Comparison of ENCODE assay signal across 7 mouse cellular contexts in the genomic region with DNA sequence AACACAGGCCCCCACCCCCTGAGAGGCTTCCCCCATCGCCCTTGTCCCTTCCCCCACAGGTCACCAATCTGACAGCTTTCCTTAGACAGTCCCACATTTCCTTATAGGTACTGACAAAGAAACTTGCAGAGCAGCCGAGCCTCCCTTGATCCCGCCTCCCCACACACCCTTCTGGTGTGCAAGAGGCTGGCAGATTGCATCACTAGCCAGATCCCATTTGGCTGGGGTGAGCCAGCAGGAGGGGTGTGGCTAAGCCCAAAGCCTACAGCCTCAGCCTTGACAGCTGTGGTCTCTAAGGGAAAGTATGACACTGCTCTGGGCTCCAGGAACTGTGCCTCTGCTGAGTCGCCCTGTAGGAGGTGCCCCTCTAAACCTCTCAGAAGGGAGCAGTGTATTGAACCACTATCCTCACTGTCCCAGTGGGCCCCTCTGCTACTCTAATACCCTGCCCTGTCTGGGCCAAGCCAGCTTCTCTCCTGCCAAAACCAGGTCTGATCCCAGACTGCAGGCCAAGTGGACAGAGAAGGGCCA. TPM values are rescaled to one million over a fixed set of nuclear protein-coding genes. Genes with fewer than 3 reads are reported as not detected.
DNase-seq lines count a peak whose midpoint lies in the region; ATAC-seq and TF ChIP-seq lines count a peak whose summit lies in the region.

No protein-coding gene starts in this region.

- WGBS in intestine, embryonic 15.5 days = 5% methylated on average over 4 of the region's 4 CpGs
- 5% methylated on average over 4 of the region's 4 CpGs for WGBS in small intestine, adult 2 months

- DNase-seq in adrenal gland, adult 8-10 months = peak; percentile 87
- peak; percentile 76 for DNase-seq in embryo, embryonic 9.5 days (ENCODE audit: extremely low spot score)
- DNase-seq in gastrocnemius, postnatal 36 days = peak; percentile 62 to 69
- DNase-seq in left cerebral cortex, postnatal 14 days (ENCODE audit: low spot score in 2 of 2) = peak; percentile 62 to 75

- H3K27ac ChIP-seq in intestine, embryonic 15.5 days = peak overlapping the region; percentile 94
- peak overlapping the region; percentile 83 for H3K27ac ChIP-seq in small intestine, adult 2 months (ENCODE audit: insufficient read depth, low read depth, low read length)

- peak overlapping the region; percentile 51 for H3K4me2 ChIP-seq in intestine, embryonic 15.5 days (replicated peaks)

- intact Hi-C loops in gastrocnemius, postnatal 36 days (cut with DNase I) = no loop called here
- intact Hi-C loops in left cerebral cortex, postnatal 14 days (cut with DNase I) = no loop called here

- no peak; the same call in 1 of the 2 replicates for TF ChIP-seq CTCF in small intestine, adult 2 months (IDR thresholded peaks at IDR 0.05; ENCODE audit: extremely low read depth, insufficient read length, insufficient replicate concordance, low read depth, low read length)

- no peaks in the 10 kb centered on the region for H3K9me3 ChIP-seq in intestine, embryonic 15.5 days

- TF ChIP-seq POLR2A in small intestine, adult 2 months (IDR thresholded peaks at IDR 0.05; ENCODE audit: low read depth, low read length) = peak; percentile 10; the same call in 1 of the 2 replicates

- H3K4me3 ChIP-seq in intestine, embryonic 15.5 days (replicated peaks) = peak overlapping the region; percentile 1; the same call in 1 of the 2 replicates
- peak overlapping the region; percentile 9 for H3K4me3 ChIP-seq in small intestine, adult 2 months (ENCODE audit: low read depth, low read length)

- H3K4me1 ChIP-seq in intestine, embryonic 15.5 days (replicated peaks) = peaks cover 49% of the 10 kb centered on the region
- peaks cover 27% of the 10 kb centered on the region for H3K4me1 ChIP-seq in small intestine, adult 2 months (ENCODE audit: control insufficient read depth, insufficient read depth, insufficient read length, low read length)

- H3K27me3 ChIP-seq in intestine, embryonic 15.5 days (replicated peaks) = no peaks in the 10 kb centered on the region
- no peaks in the 10 kb centered on the region for H3K27me3 ChIP-seq in small intestine, adult 2 months (ENCODE audit: control insufficient read depth, insufficient read depth, low read length)

- peaks cover 8% of the 10 kb centered on the region for H3K36me3 ChIP-seq in intestine, embryonic 15.5 days
- H3K36me3 ChIP-seq in small intestine, adult 2 months (ENCODE audit: control insufficient read depth, insufficient read depth, low read length) = no peaks in the 10 kb centered on the region

- ATAC-seq in intestine, embryonic 15.5 days = peak; percentile 91
- peak; percentile 93 for ATAC-seq in megakaryocyte-erythroid progenitor cell, adult 5-6 weeks (replicated peaks; ENCODE audit: low FRiP score, low TSS enrichment, poor library complexity, severe bottlenecking)

- H3K9ac ChIP-seq in intestine, embryonic 15.5 days = peak overlapping the region; percentile 33; the same call in 1 of the 2 replicates

RNA-seq across cellular contexts. Expression of a gene that starts 9.0 kb away (rescaled TPM):
- total RNA-seq in adrenal gland, adult 8-10 months (2022) = 10 to 100 TPM; 51.8 to 96.5 (median 70.3) TPM
- 1 to 10 TPM; 1.9 to 2.1 TPM for total RNA-seq in gastrocnemius, postnatal 36 days (2021)
- polyA plus RNA-seq in intestine, embryonic 15.5 days (2015; fragmentation: Nextera tagmentation; extraction: Ambion mirVana) = 17.9 and 18.1 TPM in 2 replicates
- total RNA-seq in left cerebral cortex, postnatal 14 days (2021) = 100 to 1,000 TPM; 114 to 130 TPM
- total RNA-seq in megakaryocyte-erythroid progenitor cell, adult 5-6 weeks (2014; fragmentation: Nextera tagmentation) = 78.1 and 90.0 TPM in 2 replicates
- 23.6 and 43.1 TPM in 2 replicates for total RNA-seq in megakaryocyte-erythroid progenitor cell, adult 5-6 weeks (2017)
- 10.9 and 11.5 TPM in 2 replicates for polyA plus RNA-seq in small intestine, adult 2 months (2012; rRNA removed)

RNA-seq across cellular contexts. Expression of a gene that starts 46.2 kb away (rescaled TPM):
- not detected for total RNA-seq in adrenal gland, adult 8-10 months (2022)
- total RNA-seq in gastrocnemius, postnatal 36 days (2021) = not detected
- polyA plus RNA-seq in intestine, embryonic 15.5 days (2015; fragmentation: Nextera tagmentation; extraction: Ambion mirVana) = 0.21 and 0.33 TPM in 2 replicates
- total RNA-seq in left cerebral cortex, postnatal 14 days (2021) = under 1 TPM in 1 of 2 experiments, not detected in 1; 0.29 TPM
- not detected in 2 replicates for total RNA-seq in megakaryocyte-erythroid progenitor cell, adult 5-6 weeks (2014; fragmentation: Nextera tagmentation)
- not detected in 2 replicates for total RNA-seq in megakaryocyte-erythroid progenitor cell, adult 5-6 weeks (2017)
- 0.11 TPM in 1 of 2 replicates, not detected in the other for polyA plus RNA-seq in small intestine, adult 2 months (2012; rRNA removed)

RNA-seq across cellular contexts. Expression of a gene that starts 51.1 kb away (rescaled TPM):
- 10 to 100 TPM; 16.5 to 40.8 (median 27.9) TPM for total RNA-seq in adrenal gland, adult 8-10 months (2022)
- total RNA-seq in gastrocnemius, postnatal 36 days (2021) = 10 to 100 TPM in 1 of 2 experiments, 1 to 10 TPM in 1; 6.6 to 17.8 TPM
- polyA plus RNA-seq in intestine, embryonic 15.5 days (2015; fragmentation: Nextera tagmentation; extraction: Ambion mirVana) = 32.4 and 34.1 TPM in 2 replicates
- total RNA-seq in left cerebral cortex, postnatal 14 days (2021) = 10 to 100 TPM; 27.4 to 38.5 TPM
- total RNA-seq in megakaryocyte-erythroid progenitor cell, adult 5-6 weeks (2014; fragmentation: Nextera tagmentation) = 18.4 and 22.9 TPM in 2 replicates
- total RNA-seq in megakaryocyte-erythroid progenitor cell, adult 5-6 weeks (2017) = 10.8 and 17.3 TPM in 2 replicates
- polyA plus RNA-seq in small intestine, adult 2 months (2012; rRNA removed) = 24.7 and 34.3 TPM in 2 replicates

Comparison
In these comparisons a context has a peak if more than half of its experiments do, and no peak if none do; other contexts are left out.
1. Peak in every context shown above with its lines: DNase-seq, ATAC-seq, H3K4me3 ChIP-seq and H3K27ac ChIP-seq.
2. RNA of a gene that starts 9.0 kb away (total RNA-seq): 114 to 130 TPM in left cerebral cortex, postnatal 14 days, 23.6 to 90.0 TPM in megakaryocyte-erythroid progenitor cell, adult 5-6 weeks and 51.8 to 96.5 TPM in adrenal gland, adult 8-10 months; 1.9 to 2.1 TPM in gastrocnemius, postnatal 36 days; every median in the first group is over 4 times any median in the second.